Mouse (Mus musculus): ENCODE measurements around the gene Mrps31. TPM values are rescaled to one million over a fixed set of nuclear protein-coding genes. Genes with fewer than 3 reads are reported as not detected.

The Mrps31 gene
- polyA plus RNA-seq (2015; fragmentation: Nextera tagmentation; extraction: Ambion mirVana), result 45.7 and 48.8 TPM in 2 replicates

GRCm38 (mm10) chr8:22411282-22411702 lies at the start of gene Mrps31:
TSS of gene Mrps31 (plus strand) at chr8:22411361.
- Histone ChIP-seq H3K9ac (ENCODE audit: low read length) (peak within 1 kb of the TSS; percentile 83), H3K36me3 (ENCODE audit: control insufficient read depth, insufficient read depth, low read length) (0 out of 2 replicates have a peak, but pooled peaks cover 5% of the 10 kb centered on the region), H3K27ac (ENCODE audit: low read length) (peak within 1 kb of the TSS; percentile 61), H3K4me3 (replicated peaks; ENCODE audit: low read length) (peak within 1 kb of the TSS; percentile 74), H3K4me1 (ENCODE audit: control insufficient read depth, insufficient read depth, low read length) (peaks cover 5% of the 10 kb centered on the region; the same call in 1 of the 2 replicates), H3K9me3 (replicated peaks; ENCODE audit: control insufficient read depth, low read length) (no peaks in the 10 kb centered on the region), H3K4me2 (ENCODE audit: low read depth, low read length) (peak within 1 kb of the TSS; percentile 74), H3K27me3 (ENCODE audit: control insufficient read depth, insufficient read depth, low read length) (no peaks in the 10 kb centered on the region)
- peak; percentile 80 for ATAC-seq (ENCODE audit: insufficient read depth, low FRiP score)
- WGBS, result 0% methylated on average over 25 of the region's 25 CpGs

- ATAC-seq (ENCODE audit: insufficient read depth, low FRiP score), result no peak
- Histone ChIP-seq H3K9ac (ENCODE audit: low read length) (no peak overlapping the region), H3K27me3 (ENCODE audit: control insufficient read depth, insufficient read depth, low read length) (no peaks in the 10 kb centered on the region), H3K27ac (ENCODE audit: low read length) (no peak overlapping the region), H3K4me1 (ENCODE audit: control insufficient read depth, insufficient read depth, low read length) (no peaks in the 10 kb centered on the region), H3K4me2 (ENCODE audit: low read depth, low read length) (no peak overlapping the region), H3K9me3 (replicated peaks; ENCODE audit: control insufficient read depth, low read length) (no peaks in the 10 kb centered on the region), H3K36me3 (ENCODE audit: control insufficient read depth, insufficient read depth, low read length) (peaks cover 2% of the 10 kb centered on the region), H3K4me3 (replicated peaks; ENCODE audit: low read length) (no peak overlapping the region)
- WGBS, result 94% methylated on average over 5 of the region's 5 CpGs
These were observed 34.9 kb upstream of the Mrps31 start for GRCm38 (mm10) chr8:22376311-22376710.

GRCm38 (mm10) chr8:22376903-22377302 lies 34.3 kb upstream of the Mrps31 start:
- Histone ChIP-seq H3K4me2 (ENCODE audit: low read depth, low read length) (no peak overlapping the region), H3K4me1 (ENCODE audit: control insufficient read depth, insufficient read depth, low read length) (no peaks in the 10 kb centered on the region), H3K9ac (ENCODE audit: low read length) (no peak overlapping the region), H3K36me3 (ENCODE audit: control insufficient read depth, insufficient read depth, low read length) (peaks cover 8% of the 10 kb centered on the region), H3K4me3 (replicated peaks; ENCODE audit: low read length) (no peak overlapping the region), H3K9me3 (replicated peaks; ENCODE audit: control insufficient read depth, low read length) (no peaks in the 10 kb centered on the region), H3K27me3 (ENCODE audit: control insufficient read depth, insufficient read depth, low read length) (no peaks in the 10 kb centered on the region), H3K27ac (ENCODE audit: low read length) (no peak overlapping the region)
- peak; percentile 64; the same call in 1 of the 2 replicates for ATAC-seq (ENCODE audit: insufficient read depth, low FRiP score)
- WGBS, result 44% methylated on average over 5 of the region's 5 CpGs

- Histone ChIP-seq H3K9me3 (replicated peaks; ENCODE audit: control insufficient read depth, low read length) (no peaks in the 10 kb centered on the region), H3K4me1 (ENCODE audit: control insufficient read depth, insufficient read depth, low read length) (no peaks in the 10 kb centered on the region), H3K27me3 (ENCODE audit: control insufficient read depth, insufficient read depth, low read length) (no peaks in the 10 kb centered on the region), H3K4me3 (replicated peaks; ENCODE audit: low read length) (no peak overlapping the region), H3K9ac (ENCODE audit: low read length) (no peak overlapping the region), H3K36me3 (ENCODE audit: control insufficient read depth, insufficient read depth, low read length) (peaks cover 13% of the 10 kb centered on the region), H3K27ac (ENCODE audit: low read length) (no peak overlapping the region), H3K4me2 (ENCODE audit: low read depth, low read length) (no peak overlapping the region)
- WGBS, result 89% methylated on average over 11 of the region's 11 CpGs
- no peak for ATAC-seq (ENCODE audit: insufficient read depth, low FRiP score)
These were observed 30.2 kb upstream of the Mrps31 start for GRCm38 (mm10) chr8:22380934-22381333.

- no peak overlapping the region for H3K4me2 ChIP-seq (ENCODE audit: low read depth, low read length)
- no peaks in the 10 kb centered on the region for H3K27me3 ChIP-seq (ENCODE audit: control insufficient read depth, insufficient read depth, low read length)
- no peak overlapping the region for H3K9ac ChIP-seq (ENCODE audit: low read length)
- WGBS, result 86% methylated on average over 19 of the region's 19 CpGs
- H3K9me3 ChIP-seq (replicated peaks; ENCODE audit: control insufficient read depth, low read length), result no peaks in the 10 kb centered on the region
- no peak overlapping the region for H3K27ac ChIP-seq (ENCODE audit: low read length)
- no peaks in the 10 kb centered on the region for H3K4me1 ChIP-seq (ENCODE audit: control insufficient read depth, insufficient read depth, low read length)
- no peak for ATAC-seq (ENCODE audit: insufficient read depth, low FRiP score)
- no peak overlapping the region for H3K4me3 ChIP-seq (replicated peaks; ENCODE audit: low read length)
- peaks cover 13% of the 10 kb centered on the region for H3K36me3 ChIP-seq (ENCODE audit: control insufficient read depth, insufficient read depth, low read length)
These were observed 28.2 kb upstream of the Mrps31 start for GRCm38 (mm10) chr8:22382824-22383595.

GRCm38 (mm10) chr8:22385158-22385557 lies 26.0 kb upstream of the Mrps31 start:
- no peak overlapping the region for H3K4me3 ChIP-seq (replicated peaks; ENCODE audit: low read length)
- peaks cover 19% of the 10 kb centered on the region for H3K36me3 ChIP-seq (ENCODE audit: control insufficient read depth, insufficient read depth, low read length)
- WGBS, result 86% methylated on average over 6 of the region's 6 CpGs
- H3K4me2 ChIP-seq (ENCODE audit: low read depth, low read length), result no peak overlapping the region
- H3K27ac ChIP-seq (ENCODE audit: low read length), result no peak overlapping the region
- H3K27me3 ChIP-seq (ENCODE audit: control insufficient read depth, insufficient read depth, low read length), result no peaks in the 10 kb centered on the region
- no peak overlapping the region for H3K9ac ChIP-seq (ENCODE audit: low read length)
- no peaks in the 10 kb centered on the region for H3K9me3 ChIP-seq (replicated peaks; ENCODE audit: control insufficient read depth, low read length)
- no peak for ATAC-seq (ENCODE audit: insufficient read depth, low FRiP score)
- H3K4me1 ChIP-seq (ENCODE audit: control insufficient read depth, insufficient read depth, low read length), result no peaks in the 10 kb centered on the region

GRCm38 (mm10) chr8:22389874-22390273 lies 21.3 kb upstream of the Mrps31 start:
- no peak overlapping the region for H3K4me2 ChIP-seq (ENCODE audit: low read depth, low read length)
- H3K27ac ChIP-seq (ENCODE audit: low read length), result no peak overlapping the region

GRCm38 (mm10) chr8:22390766-22391463 lies 20.2 kb upstream of the Mrps31 start:
- Histone ChIP-seq H3K27ac (ENCODE audit: low read length) (no peak overlapping the region), H3K4me3 (replicated peaks; ENCODE audit: low read length) (no peak overlapping the region), H3K9ac (ENCODE audit: low read length) (no peak overlapping the region), H3K4me1 (ENCODE audit: control insufficient read depth, insufficient read depth, low read length) (no peaks in the 10 kb centered on the region), H3K4me2 (ENCODE audit: low read depth, low read length) (no peak overlapping the region), H3K9me3 (replicated peaks; ENCODE audit: control insufficient read depth, low read length) (no peaks in the 10 kb centered on the region), H3K27me3 (ENCODE audit: control insufficient read depth, insufficient read depth, low read length) (no peaks in the 10 kb centered on the region), H3K36me3 (ENCODE audit: control insufficient read depth, insufficient read depth, low read length) (peaks cover 9% of the 10 kb centered on the region)
- no peak for ATAC-seq (ENCODE audit: insufficient read depth, low FRiP score)
- 73% methylated on average over 8 of the region's 8 CpGs for WGBS

More at GRCm38 (mm10) chr8:22389874-22390273, 21.3 kb upstream of the Mrps31 start:
- no peaks in the 10 kb centered on the region for H3K4me1 ChIP-seq (ENCODE audit: control insufficient read depth, insufficient read depth, low read length)
- 76% methylated on average over 10 of the region's 10 CpGs for WGBS
- H3K36me3 ChIP-seq (ENCODE audit: control insufficient read depth, insufficient read depth, low read length), result peaks cover 9% of the 10 kb centered on the region
- no peaks in the 10 kb centered on the region for H3K9me3 ChIP-seq (replicated peaks; ENCODE audit: control insufficient read depth, low read length)
- no peak overlapping the region for H3K4me3 ChIP-seq (replicated peaks; ENCODE audit: low read length)
- no peak for ATAC-seq (ENCODE audit: insufficient read depth, low FRiP score)
- no peak overlapping the region for H3K9ac ChIP-seq (ENCODE audit: low read length)
- H3K27me3 ChIP-seq (ENCODE audit: control insufficient read depth, insufficient read depth, low read length), result no peaks in the 10 kb centered on the region

- no peak overlapping the region for H3K4me2 ChIP-seq (ENCODE audit: low read depth, low read length)
- WGBS, result 68% methylated on average over 4 of the region's 4 CpGs
These were observed 16.7 kb upstream of the Mrps31 start for GRCm38 (mm10) chr8:22394471-22394870.

More at GRCm38 (mm10) chr8:22394471-22394870, 16.7 kb upstream of the Mrps31 start:
- ATAC-seq (ENCODE audit: insufficient read depth, low FRiP score), result no peak
- Histone ChIP-seq H3K4me3 (replicated peaks; ENCODE audit: low read length) (no peak overlapping the region), H3K27me3 (ENCODE audit: control insufficient read depth, insufficient read depth, low read length) (no peaks in the 10 kb centered on the region), H3K4me1 (ENCODE audit: control insufficient read depth, insufficient read depth, low read length) (peaks cover 7% of the 10 kb centered on the region), H3K9ac (ENCODE audit: low read length) (no peak overlapping the region), H3K27ac (ENCODE audit: low read length) (no peak overlapping the region), H3K36me3 (ENCODE audit: control insufficient read depth, insufficient read depth, low read length) (peaks cover 4% of the 10 kb centered on the region), H3K9me3 (replicated peaks; ENCODE audit: control insufficient read depth, low read length) (no peaks in the 10 kb centered on the region)

Data from stomach, embryonic 16.5 days (tissue).